Mouse (Mus musculus) thymus, adult 2 months (tissue): Measurements from ENCODE around the gene Cib1.

Experiments
- CTCF ChIP-seq: fragments of 200-500 bp; IDR thresholded peaks from 2 replicates; pipeline ENCODE4 v1.5.1; 2012; ENCODE audit warnings: mild to moderate bottlenecking, control low read depth, low read length, moderate library complexity, borderline replicate concordance; ENCODE audit not compliant: control insufficient read depth, poor library complexity, insufficient read depth; ENCODE audit errors: extremely low read depth
- POLR2A ChIP-seq: fragments of 200-500 bp; IDR thresholded peaks from 2 replicates; pipeline ENCODE4 v1.6.1; 2012; ENCODE audit warnings: mild to moderate bottlenecking, low read length, control low read depth, moderate library complexity; ENCODE audit not compliant: control insufficient read depth, poor library complexity, insufficient read depth; ENCODE audit errors: extremely low read depth

- TF ChIP-seq CTCF (no peak), POLR2A (no peak)
Observed at GRCm38 (mm10) chr7:80244851-80245250, 12.2 kb upstream of the Cib1 start.
